Mouse (Mus musculus): Measurements from ENCODE around the gene Gabrb1. TPM values are rescaled to one million over a fixed set of nuclear protein-coding genes. Genes with fewer than 3 reads are reported as not detected.

Gene Gabrb1
- polyA plus RNA-seq (2015; fragmentation: Nextera tagmentation; extraction: Ambion mirVana) = 17.8 and 18.8 TPM in 2 replicates

GRCm38 (mm10) chr5:71657482-71658114 is at the start of gene Gabrb1:
Gene Gabrb1 (plus strand): TSS chr5:71658113.
- Histone ChIP-seq H3K4me2 (replicated peaks) (peak within 1 kb of the TSS; percentile 99), H3K9ac (replicated peaks) (peak within 1 kb of the TSS; percentile 34), H3K4me1 (peaks cover 14% of the 10 kb centered on the region; the same call in 1 of the 2 replicates), H3K4me3 (peak within 1 kb of the TSS; percentile 64), H3K27me3 (no peaks in the 10 kb centered on the region), H3K9me3 (no peaks in the 10 kb centered on the region), H3K36me3 (no peaks in the 10 kb centered on the region), H3K27ac (replicated peaks) (no peak within 1 kb of the TSS)
- ATAC-seq (replicated peaks) = peak; percentile 95
- WGBS = under 1% methylated on average over 49 of the region's 49 CpGs

GRCm38 (mm10) chr5:71608735-71609134 is 49.2 kb upstream of the Gabrb1 start:
- no peak overlapping the region for H3K4me2 ChIP-seq (replicated peaks)
- H3K4me1 ChIP-seq = peaks cover 11% of the 10 kb centered on the region
- 84% methylated on average over 1 of the region's 1 CpGs for WGBS
- no peak overlapping the region for H3K4me3 ChIP-seq
- H3K9ac ChIP-seq (replicated peaks) = no peak overlapping the region
- H3K36me3 ChIP-seq = no peaks in the 10 kb centered on the region
- no peaks in the 10 kb centered on the region for H3K9me3 ChIP-seq
- ATAC-seq (replicated peaks) = no peak
- no peaks in the 10 kb centered on the region for H3K27me3 ChIP-seq
- no peak overlapping the region for H3K27ac ChIP-seq (replicated peaks)

DNA sequence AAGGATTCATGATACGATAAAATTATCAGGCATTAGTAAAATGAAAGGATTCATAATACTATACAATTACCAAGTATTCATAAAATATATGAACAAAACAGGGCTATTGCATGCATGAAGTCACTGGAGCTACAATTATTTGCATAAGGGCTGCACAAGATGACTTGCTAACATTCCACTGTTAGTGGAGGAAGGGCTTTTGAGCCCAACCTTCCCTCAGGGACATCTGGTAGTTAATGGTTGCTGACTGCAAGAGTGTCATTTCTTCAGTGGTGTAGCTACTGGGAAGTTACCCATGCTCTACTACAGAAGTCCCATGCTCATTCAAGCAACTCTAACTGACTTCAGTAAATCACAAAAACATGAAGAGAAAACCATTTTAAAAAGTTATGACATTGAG is 43.6 kb upstream of the Gabrb1 start:
- Histone ChIP-seq H3K4me3 (no peak overlapping the region), H3K4me1 (no peaks in the 10 kb centered on the region), H3K27me3 (no peaks in the 10 kb centered on the region), H3K9me3 (no peaks in the 10 kb centered on the region), H3K4me2 (replicated peaks) (no peak overlapping the region), H3K36me3 (no peaks in the 10 kb centered on the region), H3K27ac (replicated peaks) (no peak overlapping the region), H3K9ac (replicated peaks) (no peak overlapping the region)
- WGBS = 92% methylated on average over 1 of the region's 1 CpGs
- no peak for ATAC-seq (replicated peaks)

DNA sequence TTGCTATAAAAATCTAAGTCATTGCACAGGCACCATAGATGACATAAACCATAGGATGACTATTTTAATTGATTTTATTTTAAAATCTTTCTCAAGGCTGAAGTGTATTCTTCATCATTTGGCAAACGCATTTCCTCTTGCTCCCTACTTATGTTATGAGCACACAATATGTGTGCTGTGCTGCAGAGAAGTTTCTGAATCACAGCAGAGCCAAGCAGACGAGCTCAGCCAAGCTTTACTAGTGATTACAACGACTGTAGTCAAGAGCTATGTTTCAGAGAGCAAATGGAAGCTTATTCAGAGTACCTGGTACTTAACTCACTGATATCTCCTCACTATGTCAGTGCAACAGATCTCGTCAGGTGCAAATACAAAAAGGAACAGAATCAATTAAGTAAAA is 41.2 kb upstream of the Gabrb1 start:
- Histone ChIP-seq H3K27ac (replicated peaks) (no peak overlapping the region), H3K4me1 (no peaks in the 10 kb centered on the region), H3K4me2 (replicated peaks) (no peak overlapping the region), H3K36me3 (no peaks in the 10 kb centered on the region), H3K9me3 (no peaks in the 10 kb centered on the region), H3K9ac (replicated peaks) (no peak overlapping the region), H3K4me3 (no peak overlapping the region), H3K27me3 (no peaks in the 10 kb centered on the region)
- 62% methylated on average over 4 of the region's 4 CpGs for WGBS
- ATAC-seq (replicated peaks) = no peak

DNA sequence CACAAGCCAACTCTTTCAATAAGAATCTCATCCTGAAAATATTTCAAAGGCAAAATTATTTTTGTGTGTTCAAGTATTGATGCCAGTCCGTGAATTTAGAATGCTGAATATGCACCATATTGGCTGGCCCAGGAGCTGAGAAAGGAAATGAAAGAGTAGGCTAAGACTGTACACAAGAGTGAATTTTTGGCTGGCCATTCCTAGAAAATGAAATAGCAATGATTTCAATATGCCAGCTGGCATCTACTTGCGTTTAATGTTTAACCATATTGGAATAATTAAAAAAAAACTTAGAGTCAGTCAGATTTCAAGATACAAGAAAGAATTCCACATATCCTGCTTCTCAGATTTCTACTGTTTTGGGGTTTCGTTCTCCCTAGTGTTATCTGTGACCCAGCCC is 30.1 kb upstream of the Gabrb1 start:
- no peak overlapping the region for H3K27ac ChIP-seq (replicated peaks)
- 82% methylated on average over 3 of the region's 3 CpGs for WGBS
- no peaks in the 10 kb centered on the region for H3K9me3 ChIP-seq
- H3K9ac ChIP-seq (replicated peaks) = no peak overlapping the region
- H3K36me3 ChIP-seq = no peaks in the 10 kb centered on the region
- H3K4me3 ChIP-seq = no peak overlapping the region
- H3K4me2 ChIP-seq (replicated peaks) = no peak overlapping the region
- no peaks in the 10 kb centered on the region for H3K27me3 ChIP-seq
- no peaks in the 10 kb centered on the region for H3K4me1 ChIP-seq
- no peak for ATAC-seq (replicated peaks)

DNA sequence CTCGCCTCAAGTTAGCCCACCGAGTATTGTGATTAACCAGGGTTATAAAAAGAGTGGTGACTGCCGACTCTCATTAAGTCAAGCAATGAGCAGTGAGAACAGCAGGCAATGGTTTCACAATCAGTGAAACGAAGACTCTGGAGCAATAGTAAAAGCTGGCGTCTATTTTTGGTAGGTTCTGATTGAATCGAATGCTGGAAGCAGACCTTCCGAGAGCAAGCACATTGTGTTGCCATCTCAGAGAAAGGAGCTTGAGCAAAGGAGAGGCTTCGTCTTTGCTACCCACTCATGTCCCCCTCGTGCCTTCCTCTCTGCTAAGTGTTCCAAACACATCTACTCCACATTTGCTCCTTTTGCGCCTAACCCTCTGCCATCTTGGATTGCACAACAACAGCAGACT is 18.1 kb upstream of the Gabrb1 start:
- Histone ChIP-seq H3K9me3 (no peaks in the 10 kb centered on the region), H3K27ac (replicated peaks) (no peak overlapping the region), H3K9ac (replicated peaks) (no peak overlapping the region), H3K4me3 (no peak overlapping the region), H3K36me3 (no peaks in the 10 kb centered on the region), H3K4me1 (no peaks in the 10 kb centered on the region), H3K27me3 (no peaks in the 10 kb centered on the region), H3K4me2 (replicated peaks) (no peak overlapping the region)
- WGBS = 86% methylated on average over 10 of the region's 10 CpGs
- no peak for ATAC-seq (replicated peaks)

GRCm38 (mm10) chr5:71648108-71648507 is 9.8 kb upstream of the Gabrb1 start:
- H3K4me1 ChIP-seq = no peaks in the 10 kb centered on the region
- no peaks in the 10 kb centered on the region for H3K27me3 ChIP-seq
- no peak overlapping the region for H3K9ac ChIP-seq (replicated peaks)
- ATAC-seq (replicated peaks) = no peak
- no peak overlapping the region for H3K27ac ChIP-seq (replicated peaks)
- 58% methylated on average over 2 of the region's 2 CpGs for WGBS
- no peak overlapping the region for H3K4me3 ChIP-seq
- H3K36me3 ChIP-seq = no peaks in the 10 kb centered on the region
- no peak overlapping the region for H3K4me2 ChIP-seq (replicated peaks)
- H3K9me3 ChIP-seq = no peaks in the 10 kb centered on the region

DNA sequence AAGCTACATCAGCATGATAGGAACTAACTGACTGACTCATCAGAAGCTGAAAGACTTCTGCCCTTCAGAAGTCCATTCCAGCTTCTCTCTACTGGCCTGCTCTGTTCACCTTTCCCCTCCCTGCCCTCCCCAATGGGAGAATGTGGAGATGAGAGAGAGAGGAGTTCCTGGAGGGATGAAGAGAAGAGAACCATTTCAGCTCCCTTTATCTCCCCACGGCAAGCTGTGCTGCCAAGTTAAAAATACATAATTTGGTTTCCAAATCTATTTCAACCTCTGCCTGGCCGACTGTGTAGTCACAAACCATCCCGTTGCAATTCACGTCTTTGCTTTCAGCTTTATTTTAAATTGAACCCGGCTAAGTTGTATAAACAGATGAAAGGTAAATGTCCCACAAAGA is 3.9 kb upstream of the Gabrb1 start:
- Histone ChIP-seq H3K9ac (replicated peaks) (no peak overlapping the region), H3K27me3 (no peaks in the 10 kb centered on the region), H3K27ac (replicated peaks) (no peak overlapping the region), H3K4me2 (replicated peaks) (no peak overlapping the region), H3K36me3 (no peaks in the 10 kb centered on the region), H3K4me3 (no peak overlapping the region), H3K4me1 (peaks cover 14% of the 10 kb centered on the region; the same call in 1 of the 2 replicates), H3K9me3 (no peaks in the 10 kb centered on the region)
- no peak for ATAC-seq (replicated peaks)
- WGBS = 90% methylated on average over 5 of the region's 5 CpGs

DNA sequence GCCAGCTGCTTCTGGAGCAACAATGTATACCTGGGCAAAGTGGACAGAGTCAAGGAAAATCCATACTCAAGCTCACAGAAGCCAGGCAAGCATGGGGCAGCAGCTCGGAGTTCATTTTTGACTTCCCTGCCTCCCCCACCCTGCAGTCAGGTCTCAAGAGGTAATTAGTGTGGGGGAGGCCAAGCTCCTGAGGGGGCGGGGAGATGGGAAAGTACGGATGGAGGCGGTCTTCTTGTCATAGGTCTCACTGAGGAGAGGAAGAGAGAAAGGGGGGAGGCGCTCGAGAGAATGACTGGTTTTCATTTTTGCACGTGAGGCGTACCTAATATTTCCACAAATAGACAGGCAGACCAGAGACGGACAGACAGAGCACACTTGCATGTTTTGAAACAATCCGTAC is 1.1 kb upstream of the Gabrb1 start:
- Histone ChIP-seq H3K9ac (replicated peaks) (no peak overlapping the region), H3K36me3 (no peaks in the 10 kb centered on the region), H3K4me1 (peaks cover 14% of the 10 kb centered on the region; the same call in 1 of the 2 replicates), H3K27ac (replicated peaks) (no peak overlapping the region), H3K4me2 (replicated peaks) (peak overlapping the region; percentile 99), H3K9me3 (no peaks in the 10 kb centered on the region), H3K4me3 (peak overlapping the region; percentile 64), H3K27me3 (no peaks in the 10 kb centered on the region)
- WGBS = 3% methylated on average over 10 of the region's 10 CpGs
- no peak for ATAC-seq (replicated peaks)

DNA sequence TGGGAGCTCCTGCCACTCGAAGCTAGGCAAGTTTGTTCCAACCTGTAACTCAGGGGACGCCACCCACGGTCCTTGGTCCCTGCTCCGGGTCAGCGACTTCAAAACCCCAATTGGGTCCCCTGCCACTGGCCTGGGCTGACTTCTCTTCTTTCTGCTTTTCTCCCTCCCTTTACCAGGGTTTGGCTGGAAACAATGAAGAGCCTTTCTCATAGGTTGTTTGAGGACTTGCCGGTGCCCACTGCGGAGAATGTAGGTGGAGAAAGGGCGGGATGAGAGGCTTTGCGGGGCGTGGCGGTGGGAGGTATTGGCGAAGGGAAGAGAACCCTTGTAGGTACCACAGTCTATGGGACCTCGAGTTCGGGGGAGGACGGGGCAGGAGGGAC is 193 bp downstream of the Gabrb1 start, which contains the start of gene Gabra4:
TSS of gene Gabra4 (minus strand) at position 194 of the 383 bp plus-strand sequence.
- Histone ChIP-seq H3K4me3 (peak within 1 kb of the TSS; percentile 64), H3K4me1 (peaks cover 14% of the 10 kb centered on the region; the same call in 1 of the 2 replicates), H3K4me2 (replicated peaks) (peak within 1 kb of the TSS; percentile 99), H3K27ac (replicated peaks) (no peak within 1 kb of the TSS), H3K27me3 (no peaks in the 10 kb centered on the region), H3K9me3 (no peaks in the 10 kb centered on the region), H3K9ac (replicated peaks) (peak within 1 kb of the TSS; percentile 34), H3K36me3 (no peaks in the 10 kb centered on the region)
- ATAC-seq (replicated peaks) = peak; percentile 59
- WGBS = under 1% methylated on average over 15 of the region's 15 CpGs

- Histone ChIP-seq H3K36me3 (no peaks in the 10 kb centered on the region), H3K4me2 (replicated peaks) (no peak overlapping the region), H3K4me3 (no peak overlapping the region), H3K4me1 (no peaks in the 10 kb centered on the region), H3K9me3 (no peaks in the 10 kb centered on the region), H3K27me3 (no peaks in the 10 kb centered on the region), H3K9ac (replicated peaks) (no peak overlapping the region), H3K27ac (replicated peaks) (no peak overlapping the region)
- peak; percentile 78 for ATAC-seq (replicated peaks)
- 26% methylated on average over 4 of the region's 4 CpGs for WGBS
Observed at GRCm38 (mm10) chr5:71665593-71665992, 7.7 kb downstream of the Gabrb1 start.

GRCm38 (mm10) chr5:71699696-71700467 is 42.0 kb downstream of the Gabrb1 start:
- Histone ChIP-seq H3K4me3 (peak overlapping the region; percentile 51), H3K36me3 (no peaks in the 10 kb centered on the region), H3K4me1 (peaks cover 9% of the 10 kb centered on the region), H3K9me3 (no peaks in the 10 kb centered on the region), H3K27me3 (no peaks in the 10 kb centered on the region), H3K4me2 (replicated peaks) (peak overlapping the region; percentile 86), H3K9ac (replicated peaks) (peak overlapping the region; percentile 55), H3K27ac (replicated peaks) (no peak overlapping the region)
- peak; percentile 17; the same call in 1 of the 2 replicates for ATAC-seq (replicated peaks)
- under 1% methylated on average over 19 of the region's 19 CpGs for WGBS
